Mouse (Mus musculus) CH12.LX (cell line): Measurements from ENCODE around the gene Sun1. TPM values are rescaled to one million over a fixed set of nuclear protein-coding genes. Genes with fewer than 3 reads are reported as not detected.

ENCODE experiments used
- DNase-seq: peaks from one replicate; pipeline ENCODE4 v3.0.0-alpha.2; 2013; ENCODE audit errors: extremely low read depth
- H3K27ac ChIP-seq: 2 replicates; pipeline ENCODE4 v1.5.1; 2012; ENCODE audit warnings: low read depth, mild to moderate bottlenecking, control low read depth, moderate library complexity; ENCODE audit not compliant: insufficient read depth
- H3K27me3 ChIP-seq: replicated peaks from 2 replicates; pipeline ENCODE3; 2012; ENCODE audit warnings: inconsistent platforms
- H3K36me3 ChIP-seq, 2 experiments: replicated peaks in 1 of 2; 2 replicates each; pipeline versions ENCODE3 to v1.6.1; 2012; ENCODE audit warnings: inconsistent platforms in 1 of 2, low read length in 1 of 2, mild to moderate bottlenecking in 1 of 2, mixed read lengths in 1 of 2, moderate library complexity in 1 of 2; ENCODE audit not compliant: control insufficient read depth in 1 of 2, insufficient read depth in 1 of 2
- H3K4me1 ChIP-seq, 2 experiments: 2 replicates each; pipeline ENCODE4 v1.6.1; 2012; ENCODE audit warnings: inconsistent platforms in 1 of 2, moderate library complexity in 1 of 2; ENCODE audit not compliant: insufficient read depth in 2 of 2, control insufficient read depth in 1 of 2
- H3K4me2 ChIP-seq: 2 replicates; pipeline ENCODE4 v1.6.1; 2012; ENCODE audit warnings: low read depth, mild to moderate bottlenecking, control low read depth; ENCODE audit not compliant: poor library complexity, insufficient read depth, severe bottlenecking
- H3K4me3 ChIP-seq, 3 experiments: fragments of 150-350 bp in 1 of 3; sonication (generic) in 1 of 3; replicated peaks in 1 of 3; 2 replicates each; pipeline versions ENCODE3 to v1.5.1; 2011 to 2012; ENCODE audit warnings: low read depth in 2 of 3, low read length in 2 of 3, mild to moderate bottlenecking in 2 of 3, moderate library complexity in 2 of 3, control low read depth in 1 of 3, improper control_type of control experiment in 1 of 3, inconsistent platforms in 1 of 3, mixed read lengths in 1 of 3; ENCODE audit not compliant: poor library complexity in 1 of 3
- H3K79me2 ChIP-seq: replicated peaks from 2 replicates; pipeline ENCODE4 v1.6.1; 2012; ENCODE audit warnings: mild to moderate bottlenecking, moderate library complexity; ENCODE audit not compliant: control insufficient read depth, poor library complexity, insufficient read depth, severe bottlenecking; ENCODE audit errors: extremely low read depth
- H3K9ac ChIP-seq: 2 replicates; pipeline ENCODE4 v1.6.1; 2012; ENCODE audit warnings: low read depth, mild to moderate bottlenecking, control low read depth, moderate library complexity; ENCODE audit not compliant: insufficient read depth
- H3K9me3 ChIP-seq: replicated peaks from 2 replicates; pipeline ENCODE3; 2012; ENCODE audit warnings: low read length, inconsistent platforms, mixed read lengths
- BHLHE40 ChIP-seq: IDR thresholded peaks from 2 replicates; pipeline ENCODE4 v1.6.1; 2011; ENCODE audit warnings: mild to moderate bottlenecking, low read depth, low read length, improper control_type of control experiment
- CHD2 ChIP-seq: IDR thresholded peaks from 2 replicates; pipeline ENCODE4 v1.6.1; 2011; ENCODE audit warnings: low read length, improper control_type of control experiment
- CTCF ChIP-seq, 2 experiments: IDR thresholded peaks in 1 of 2; conservative IDR thresholded peaks in 1 of 2; 2 replicates each; pipeline ENCODE4 v1.5.1; 2011 to 2012; ENCODE audit warnings: low read depth in 2 of 2, low read length in 2 of 2, improper control_type of control experiment in 1 of 2, inconsistent platforms in 1 of 2, mild to moderate bottlenecking in 1 of 2, moderate library complexity in 1 of 2
- ELF1 ChIP-seq: IDR thresholded peaks from 2 replicates; pipeline ENCODE4 v1.6.1; 2014; ENCODE audit warnings: low read depth, mild to moderate bottlenecking, inconsistent platforms, low read length, improper control_type of control experiment
- EP300 ChIP-seq: IDR thresholded peaks from 2 replicates; pipeline ENCODE4 v1.6.1; 2011; ENCODE audit warnings: low read length, improper control_type of control experiment
- ETS1 ChIP-seq: conservative IDR thresholded peaks from 2 replicates; pipeline ENCODE4 v1.6.1; 2012; ENCODE audit warnings: low read depth, mild to moderate bottlenecking, inconsistent platforms, low read length, improper control_type of control experiment, moderate library complexity
- GABPA ChIP-seq: IDR thresholded peaks from 2 replicates; pipeline ENCODE4 v1.6.1; 2012; ENCODE audit warnings: low read depth, low read length, improper control_type of control experiment, inconsistent platforms; ENCODE audit not compliant: insufficient replicate concordance
- JUN ChIP-seq: IDR thresholded peaks from 2 replicates; pipeline ENCODE4 v1.6.1; 2011; ENCODE audit warnings: low read depth, mild to moderate bottlenecking, low read length, improper control_type of control experiment, moderate library complexity; ENCODE audit not compliant: insufficient read depth
- KAT2A ChIP-seq: IDR thresholded peaks from 2 replicates; pipeline ENCODE4 v1.6.1; 2012; ENCODE audit warnings: low read length, improper control_type of control experiment, inconsistent platforms; ENCODE audit not compliant: insufficient replicate concordance
- MAFK ChIP-seq: IDR thresholded peaks from 2 replicates; pipeline ENCODE4 v1.6.1; 2011; ENCODE audit warnings: low read length, improper control_type of control experiment; ENCODE audit not compliant: insufficient replicate concordance
- MAX ChIP-seq: IDR thresholded peaks from 2 replicates; pipeline ENCODE4 v1.6.1; 2011; ENCODE audit warnings: low read length, improper control_type of control experiment
- MEF2A ChIP-seq: IDR thresholded peaks from 2 replicates; pipeline ENCODE4 v1.6.1; 2014; ENCODE audit warnings: low read depth, mild to moderate bottlenecking, inconsistent platforms, low read length, improper control_type of control experiment, borderline replicate concordance
- NRF1 ChIP-seq: IDR thresholded peaks from 2 replicates; pipeline ENCODE4 v1.6.1; 2014; ENCODE audit warnings: low read depth, mild to moderate bottlenecking, inconsistent platforms, low read length, improper control_type of control experiment, moderate library complexity
- PAX5 ChIP-seq: IDR thresholded peaks from 2 replicates; pipeline ENCODE4 v1.6.1; 2012; ENCODE audit warnings: low read length, inconsistent platforms, mixed read lengths
- POLR2A ChIP-seq: IDR thresholded peaks from 2 replicates; pipeline ENCODE4 v1.6.1; 2011; ENCODE audit warnings: low read depth, mild to moderate bottlenecking, improper control_type of control experiment, low read length
- RAD21 ChIP-seq: IDR thresholded peaks from 2 replicates; pipeline ENCODE4 v1.6.1; 2011; ENCODE audit warnings: low read depth, mild to moderate bottlenecking, low read length, improper control_type of control experiment, moderate library complexity
- RCOR1 ChIP-seq: conservative IDR thresholded peaks from 2 replicates; pipeline ENCODE4 v1.6.1; 2012; ENCODE audit warnings: low read depth, mild to moderate bottlenecking, inconsistent platforms, low read length, improper control_type of control experiment
- SIN3A ChIP-seq: IDR thresholded peaks from 2 replicates; pipeline ENCODE4 v1.6.1; 2012; ENCODE audit warnings: low read length, improper control_type of control experiment, inconsistent platforms
- SMC3 ChIP-seq: IDR thresholded peaks from 2 replicates; pipeline ENCODE4 v1.6.1; 2011; ENCODE audit warnings: low read depth, low read length, improper control_type of control experiment
- UBTF ChIP-seq: IDR thresholded peaks from 2 replicates; pipeline ENCODE4 v1.6.1; 2012; ENCODE audit warnings: low read depth, mild to moderate bottlenecking, inconsistent platforms, low read length, improper control_type of control experiment, moderate library complexity
- ZMIZ1 ChIP-seq: IDR thresholded peaks from 2 replicates; pipeline ENCODE4 v1.6.1; 2012; ENCODE audit warnings: low read depth, mild to moderate bottlenecking, inconsistent platforms, low read length, improper control_type of control experiment
- ZNF384 ChIP-seq: IDR thresholded peaks from 2 replicates; pipeline ENCODE4 v1.6.1; 2012; ENCODE audit warnings: low read depth, low read length, improper control_type of control experiment, inconsistent platforms
- dilution Hi-C: fragments of 300-500 bp; cut with MboI; formaldehyde crosslinking; loops from 2 replicates; pipeline ENCODE4 v1.14.3; 2020; ENCODE audit warnings: low sequenced_read_pairs; ENCODE audit not compliant: extremely low pct_unique_long_range_greater_than_20kb, extremely low pct_ligation_motif_present
- in situ Hi-C: fragments of 300-500 bp; cut with MboI; formaldehyde crosslinking; loops from 3 replicates; pipeline ENCODE4 v1.14.3; 2019; ENCODE audit warnings: low sequenced_read_pairs, low pct_ligation_motif_present, low pct_unique_long_range_greater_than_20kb, mixed read lengths
- polyA plus RNA-seq: library from polyadenylated mRNA; unstranded; fragments of >175 nt; gene quantifications from 2 replicates; pipeline ENCODE4 v1.2.1, GENCODE M21; 2012; ENCODE audit warnings: low read depth; ENCODE audit not compliant: insufficient read length
- total RNA-seq, 2 experiments: library from RNA; depleted of rRNA; stranded (reverse); fragments of 300-350 nt in 1 of 2; fragments of >200 nt in 1 of 2; gene quantifications; 2 replicates each; pipeline ENCODE4 v1.2.3; 2012 to 2014

Sun1 gene
- total and polyA plus RNA-seq, 3 experiments = 10.1 to 18.5 (median 12.9) TPM

DNA sequence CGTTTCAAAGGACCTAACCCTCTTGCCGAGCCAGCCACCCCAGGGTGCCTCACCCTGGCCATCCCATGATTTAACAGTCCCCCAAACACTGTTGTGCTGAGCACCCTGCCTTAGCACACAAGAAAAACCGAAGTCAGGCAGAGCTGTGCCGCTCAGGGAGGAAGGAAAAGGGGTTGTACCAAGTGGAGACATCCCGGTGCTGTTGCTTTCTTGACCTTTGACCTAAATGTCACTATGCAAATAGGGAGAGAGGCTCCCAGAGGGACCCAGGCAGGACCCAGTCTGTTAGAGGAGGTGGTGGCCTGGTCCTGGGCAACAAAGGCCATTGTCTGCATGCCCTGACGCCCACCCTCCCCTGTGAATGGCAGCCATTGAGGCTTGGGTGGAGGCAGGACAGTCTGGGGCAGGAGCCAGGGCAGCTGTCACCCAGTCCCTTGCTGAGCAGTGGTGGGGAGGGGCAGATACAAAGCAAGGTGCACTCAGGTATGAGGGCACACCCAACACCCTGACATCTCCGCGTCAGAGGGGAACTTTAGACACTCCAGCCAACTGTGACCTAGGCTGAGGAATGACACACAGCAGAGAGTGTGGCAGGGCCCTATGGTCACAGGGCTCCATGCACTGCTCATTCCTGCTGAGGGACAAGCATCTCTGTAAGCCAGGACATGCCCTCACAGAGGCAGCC is 85.1 kb downstream of the Sun1 start:
- in situ Hi-C loops (no loop called here), dilution Hi-C loops (no loop called here)
- H3K27ac ChIP-seq = peak overlapping the region; percentile 71

DNA sequence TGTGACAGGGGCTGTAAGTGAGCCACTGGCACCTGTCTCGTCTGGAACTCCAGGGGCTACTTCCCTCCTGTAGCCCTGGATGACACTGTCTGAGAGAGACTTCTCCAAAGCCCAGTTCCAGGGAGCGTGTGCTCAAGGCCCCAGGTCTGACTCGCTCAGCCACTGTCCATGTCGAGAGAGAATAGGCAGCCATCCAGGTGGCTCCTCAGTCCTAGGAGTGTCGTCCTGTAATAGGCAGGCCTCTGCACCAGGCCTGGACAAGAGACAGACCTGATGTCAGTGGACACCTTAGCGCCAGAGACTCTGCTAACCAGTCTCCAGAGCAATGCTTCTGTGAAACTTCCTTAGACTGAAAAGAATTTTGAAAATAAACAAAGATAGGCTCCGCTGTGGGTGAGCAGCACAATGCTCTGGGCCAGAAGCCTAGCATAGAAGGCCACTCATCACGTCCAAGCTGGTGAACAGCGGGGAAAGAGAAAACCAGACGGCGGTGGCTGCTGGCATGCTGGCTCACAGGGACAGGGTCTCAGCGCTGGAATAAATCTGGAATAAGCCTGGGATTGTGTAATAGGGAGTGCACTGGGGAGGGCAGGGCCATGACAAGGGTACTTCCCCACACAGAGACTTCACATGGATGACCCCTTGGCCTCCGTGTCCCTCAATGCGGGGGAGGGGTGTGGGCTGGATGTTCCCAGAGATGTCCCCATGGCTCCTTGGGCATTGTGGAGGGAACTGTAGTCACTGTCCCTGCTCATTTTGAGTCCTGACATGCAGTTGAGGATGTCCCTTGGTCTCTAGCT is 85.9 kb downstream of the Sun1 start:
- Histone ChIP-seq H3K4me3 (peak overlapping the region in 1 of 3 experiments; percentile 29), H3K4me2 (no peak overlapping the region), H3K9me3 (peaks cover 21% of the 10 kb centered on the region), H3K4me1 (peaks cover 56 to 88% of the 10 kb centered on the region in 2 experiments), H3K27ac (peak overlapping the region; percentile 71), H3K79me2 (no peaks in the 10 kb centered on the region), H3K9ac (no peak overlapping the region), H3K27me3 (no peaks in the 10 kb centered on the region), H3K36me3 (peaks cover 38 to 82% of the 10 kb centered on the region in 2 experiments)
- dilution Hi-C loops (no loop called here), in situ Hi-C loops (no loop called here)
- TF ChIP-seq ZMIZ1 (no peak), SIN3A (no peak), ELF1 (no peak), RAD21 (no peak), JUN (no peak), SMC3 (no peak)
- DNase-seq = no peak

More for the DNA sequence above, 85.1 kb downstream of the Sun1 start:
- H3K4me2 ChIP-seq = no peak overlapping the region
- H3K9ac ChIP-seq = no peak overlapping the region
- no peaks in the 10 kb centered on the region for H3K27me3 ChIP-seq
- H3K9me3 ChIP-seq = peaks cover 18% of the 10 kb centered on the region
- peaks cover 40 to 82% of the 10 kb centered on the region in 2 experiments for H3K36me3 ChIP-seq
- H3K79me2 ChIP-seq = no peaks in the 10 kb centered on the region
- peak overlapping the region in 1 of 3 experiments; percentile 29 for H3K4me3 ChIP-seq
- peak; percentile 56 for DNase-seq
- peaks cover 50 to 80% of the 10 kb centered on the region in 2 experiments for H3K4me1 ChIP-seq
- TF ChIP-seq RAD21 = no peak
- TF ChIP-seq MEF2A = no peak
- no peak for TF ChIP-seq POLR2A
- no peak for TF ChIP-seq PAX5
- no peak for TF ChIP-seq ETS1
- TF ChIP-seq NRF1 = no peak
- no peak for TF ChIP-seq UBTF
- TF ChIP-seq MAFK = no peak
- TF ChIP-seq ZNF384 = no peak
- TF ChIP-seq SMC3 = no peak
- TF ChIP-seq EP300 = no peak
- TF ChIP-seq CTCF (conservative IDR thresholded peaks at IDR 0.05 in 1 of 2, IDR thresholded peaks at IDR 0.05 in 1 of 2; ENCODE audit: low read depth in 2 of 2, low read length in 2 of 2) = no peak
- no peak for TF ChIP-seq MAX
- TF ChIP-seq RCOR1 = no peak
- TF ChIP-seq SIN3A = no peak
- no peak for TF ChIP-seq BHLHE40
- no peak for TF ChIP-seq GABPA
- TF ChIP-seq KAT2A = no peak
- no peak for TF ChIP-seq CHD2
